Mouse (Mus musculus): ENCODE data around the gene Pin1.
A peak's percentile ranks its signal among the peaks of the same experiment; 100 is the strongest.
"Not testable (repeated sequence)": the region's sequence is repeated elsewhere in the genome, so short reads cannot be mapped to it uniquely, and the experiment has no call there.

Pin1 gene

GRCm38 (mm10) chr9:20651602-20652259, at the start of gene Pin1:
Gene Pin1 (plus strand): TSS chr9:20652095.
- peak; percentile 98 for ATAC-seq (ENCODE audit: insufficient number of reproducible peaks, low FRiP score, low TSS enrichment)

- no peak for ATAC-seq (ENCODE audit: insufficient number of reproducible peaks, low FRiP score, low TSS enrichment)
These were observed 45.6 kb upstream of the Pin1 start for GRCm38 (mm10) chr9:20606269-20606668.

GRCm38 (mm10) chr9:20607100-20607974, 44.6 kb upstream of the Pin1 start:
- peak; percentile 96 for ATAC-seq (ENCODE audit: insufficient number of reproducible peaks, low FRiP score, low TSS enrichment)

- ATAC-seq (ENCODE audit: insufficient number of reproducible peaks, low FRiP score, low TSS enrichment) = no peak
These were observed 41.9 kb upstream of the Pin1 start for GRCm38 (mm10) chr9:20609831-20610464.

- ATAC-seq (ENCODE audit: insufficient number of reproducible peaks, low FRiP score, low TSS enrichment) = no peak
These were observed 39.9 kb upstream of the Pin1 start for GRCm38 (mm10) chr9:20611976-20612375.

GRCm38 (mm10) chr9:20616685-20617084, 35.2 kb upstream of the Pin1 start:
- no peak for ATAC-seq (ENCODE audit: insufficient number of reproducible peaks, low FRiP score, low TSS enrichment)

- no peak for ATAC-seq (ENCODE audit: insufficient number of reproducible peaks, low FRiP score, low TSS enrichment)
These were observed 20.6 kb upstream of the Pin1 start for GRCm38 (mm10) chr9:20631332-20631731.

- ATAC-seq (ENCODE audit: insufficient number of reproducible peaks, low FRiP score, low TSS enrichment) = not testable (repeated sequence)
These were observed 16.2 kb upstream of the Pin1 start for GRCm38 (mm10) chr9:20635676-20636075.

- ATAC-seq (ENCODE audit: insufficient number of reproducible peaks, low FRiP score, low TSS enrichment) = no peak
These were observed 15.6 kb upstream of the Pin1 start for GRCm38 (mm10) chr9:20636256-20636655.

GRCm38 (mm10) chr9:20636790-20637189, 15.1 kb upstream of the Pin1 start:
- ATAC-seq (ENCODE audit: insufficient number of reproducible peaks, low FRiP score, low TSS enrichment) = no peak

- ATAC-seq (ENCODE audit: insufficient number of reproducible peaks, low FRiP score, low TSS enrichment) = no peak
These were observed 13.3 kb upstream of the Pin1 start for GRCm38 (mm10) chr9:20638552-20638951.

GRCm38 (mm10) chr9:20639486-20639885, 12.4 kb upstream of the Pin1 start:
- ATAC-seq (ENCODE audit: insufficient number of reproducible peaks, low FRiP score, low TSS enrichment) = no peak

GRCm38 (mm10) chr9:20641501-20641900, 10.4 kb upstream of the Pin1 start:
- ATAC-seq (ENCODE audit: insufficient number of reproducible peaks, low FRiP score, low TSS enrichment) = no peak

GRCm38 (mm10) chr9:20642101-20642895, 9.6 kb upstream of the Pin1 start, which contains the start of gene Ubl5:
Gene Ubl5 (plus strand): TSS chr9:20642878.
- no peak for ATAC-seq (ENCODE audit: insufficient number of reproducible peaks, low FRiP score, low TSS enrichment)

- no peak for ATAC-seq (ENCODE audit: insufficient number of reproducible peaks, low FRiP score, low TSS enrichment)
These were observed 8.9 kb upstream of the Pin1 start for GRCm38 (mm10) chr9:20642896-20643466.

- ATAC-seq (ENCODE audit: insufficient number of reproducible peaks, low FRiP score, low TSS enrichment) = no peak
These were observed 8.1 kb upstream of the Pin1 start for GRCm38 (mm10) chr9:20643781-20644180.

GRCm38 (mm10) chr9:20644360-20645081, 7.4 kb upstream of the Pin1 start, which contains the start of gene Fbxl12:
Gene Fbxl12 (minus strand): TSS chr9:20644767.
- ATAC-seq (ENCODE audit: insufficient number of reproducible peaks, low FRiP score, low TSS enrichment) = peak; percentile 80

- no peak for ATAC-seq (ENCODE audit: insufficient number of reproducible peaks, low FRiP score, low TSS enrichment)
These were observed 6.8 kb upstream of the Pin1 start for GRCm38 (mm10) chr9:20645121-20645520.

- ATAC-seq (ENCODE audit: insufficient number of reproducible peaks, low FRiP score, low TSS enrichment) = no peak
These were observed 364 bp downstream of the Pin1 start for GRCm38 (mm10) chr9:20652260-20652658.
